Mouse (Mus musculus): ENCODE results near the gene Spns1. TPM values are rescaled to one million over a fixed set of nuclear protein-coding genes. Genes with fewer than 3 reads are reported as not detected.

Spns1 gene
- polyA plus RNA-seq, 1 experiment from 2014 or later, result 98.1 TPM

- H3K4me3 ChIP-seq (ENCODE audit: low read length), result no peak overlapping the region
- ATAC-seq, result no peak
- 86% methylated on average over 6 of the region's 6 CpGs for WGBS
These were observed 19.4 kb downstream of the Spns1 start for GRCm38 (mm10) chr7:126357838-126358237.

GRCm38 (mm10) chr7:126356793-126357591 is 20.3 kb downstream of the Spns1 start:
- Histone ChIP-seq H3K27me3 (replicated peaks; ENCODE audit: control insufficient read depth, insufficient read depth, low read length) (no peaks in the 10 kb centered on the region), H3K4me2 (ENCODE audit: low read length) (no peak overlapping the region), H3K9ac (ENCODE audit: low read depth, low read length) (no peak overlapping the region), H3K4me3 (ENCODE audit: low read length) (no peak overlapping the region), H3K4me1 (ENCODE audit: control insufficient read depth, insufficient read depth, low read depth, low read length) (no peaks in the 10 kb centered on the region), H3K27ac (ENCODE audit: low read depth, low read length) (no peak overlapping the region), H3K9me3 (ENCODE audit: control insufficient read depth, low read length) (no peaks in the 10 kb centered on the region), H3K36me3 (ENCODE audit: control insufficient read depth, insufficient read depth, low read length) (no peaks in the 10 kb centered on the region)
- no peak for ATAC-seq
- 60% methylated on average over 7 of the region's 7 CpGs for WGBS

More at GRCm38 (mm10) chr7:126357838-126358237, 19.4 kb downstream of the Spns1 start:
- no peak overlapping the region for H3K4me2 ChIP-seq (ENCODE audit: low read length)
- H3K9me3 ChIP-seq (ENCODE audit: control insufficient read depth, low read length), result no peaks in the 10 kb centered on the region
- no peaks in the 10 kb centered on the region for H3K36me3 ChIP-seq (ENCODE audit: control insufficient read depth, insufficient read depth, low read length)
- H3K27ac ChIP-seq (ENCODE audit: low read depth, low read length), result no peak overlapping the region
- no peaks in the 10 kb centered on the region for H3K4me1 ChIP-seq (ENCODE audit: control insufficient read depth, insufficient read depth, low read depth, low read length)
- no peaks in the 10 kb centered on the region for H3K27me3 ChIP-seq (replicated peaks; ENCODE audit: control insufficient read depth, insufficient read depth, low read length)
- H3K9ac ChIP-seq (ENCODE audit: low read depth, low read length), result no peak overlapping the region

- Histone ChIP-seq H3K27ac (ENCODE audit: low read depth, low read length) (no peak overlapping the region), H3K36me3 (ENCODE audit: control insufficient read depth, insufficient read depth, low read length) (no peaks in the 10 kb centered on the region), H3K9ac (ENCODE audit: low read depth, low read length) (no peak overlapping the region), H3K9me3 (ENCODE audit: control insufficient read depth, low read length) (no peaks in the 10 kb centered on the region), H3K4me1 (ENCODE audit: control insufficient read depth, insufficient read depth, low read depth, low read length) (no peaks in the 10 kb centered on the region), H3K27me3 (replicated peaks; ENCODE audit: control insufficient read depth, insufficient read depth, low read length) (no peaks in the 10 kb centered on the region), H3K4me2 (ENCODE audit: low read length) (no peak overlapping the region), H3K4me3 (ENCODE audit: low read length) (no peak overlapping the region)
- 64% methylated on average over 5 of the region's 5 CpGs for WGBS
- ATAC-seq, result no peak
These were observed 21.2 kb downstream of the Spns1 start for GRCm38 (mm10) chr7:126355847-126356597.

- Histone ChIP-seq H3K27me3 (replicated peaks; ENCODE audit: control insufficient read depth, insufficient read depth, low read length) (no peaks in the 10 kb centered on the region), H3K9ac (ENCODE audit: low read depth, low read length) (no peak overlapping the region), H3K4me3 (ENCODE audit: low read length) (no peak overlapping the region), H3K4me1 (ENCODE audit: control insufficient read depth, insufficient read depth, low read depth, low read length) (no peaks in the 10 kb centered on the region), H3K4me2 (ENCODE audit: low read length) (no peak overlapping the region), H3K27ac (ENCODE audit: low read depth, low read length) (no peak overlapping the region), H3K9me3 (ENCODE audit: control insufficient read depth, low read length) (no peaks in the 10 kb centered on the region), H3K36me3 (ENCODE audit: control insufficient read depth, insufficient read depth, low read length) (no peaks in the 10 kb centered on the region)
- 56% methylated on average over 14 of the region's 14 CpGs for WGBS
- no peak for ATAC-seq
These were observed 22.3 kb downstream of the Spns1 start for GRCm38 (mm10) chr7:126354738-126355614.

GRCm38 (mm10) chr7:126353994-126354365 is 23.3 kb downstream of the Spns1 start:
- ATAC-seq, result no peak
- H3K9ac ChIP-seq (ENCODE audit: low read depth, low read length), result no peak overlapping the region
- no peaks in the 10 kb centered on the region for H3K36me3 ChIP-seq (ENCODE audit: control insufficient read depth, insufficient read depth, low read length)
- H3K9me3 ChIP-seq (ENCODE audit: control insufficient read depth, low read length), result no peaks in the 10 kb centered on the region
- WGBS, result 85% methylated on average over 3 of the region's 3 CpGs
- no peaks in the 10 kb centered on the region for H3K27me3 ChIP-seq (replicated peaks; ENCODE audit: control insufficient read depth, insufficient read depth, low read length)
- H3K4me1 ChIP-seq (ENCODE audit: control insufficient read depth, insufficient read depth, low read depth, low read length), result no peaks in the 10 kb centered on the region
- H3K27ac ChIP-seq (ENCODE audit: low read depth, low read length), result no peak overlapping the region
- H3K4me3 ChIP-seq (ENCODE audit: low read length), result no peak overlapping the region
- H3K4me2 ChIP-seq (ENCODE audit: low read length), result no peak overlapping the region

DNA sequence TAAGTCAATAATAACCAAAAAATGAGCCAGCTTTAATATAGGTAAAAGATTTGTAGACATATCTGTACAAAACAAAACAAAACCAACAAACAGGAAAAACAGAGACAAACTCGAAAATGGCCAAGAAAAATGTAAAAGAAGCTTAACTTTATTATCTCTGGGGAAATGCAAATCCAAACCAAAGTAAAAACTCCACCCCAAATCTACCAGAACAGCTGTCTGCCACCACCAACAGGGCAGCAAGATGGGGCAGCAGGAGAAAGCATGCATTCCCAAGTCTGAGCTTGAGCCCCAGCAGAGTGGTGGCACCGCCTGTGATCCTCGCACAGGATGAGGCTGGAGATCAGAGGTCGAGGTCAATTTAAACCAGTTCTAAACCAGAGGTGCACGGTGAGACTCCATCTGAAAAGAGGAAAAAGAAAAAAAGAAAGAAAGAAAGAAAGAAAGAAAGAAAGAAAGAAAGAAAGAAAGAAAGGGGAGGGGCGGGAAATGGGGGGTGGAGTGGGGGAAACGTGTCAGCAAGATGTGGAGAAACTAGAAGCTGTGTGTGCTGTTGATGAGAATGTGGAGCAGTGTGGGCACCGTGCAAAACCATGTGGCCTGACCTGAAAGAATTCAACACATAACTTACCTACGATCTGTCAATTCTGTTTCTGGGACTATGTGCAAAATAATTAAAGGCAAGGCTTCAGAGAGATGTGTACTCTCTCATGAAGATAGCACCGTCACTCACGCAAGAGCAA is 23.8 kb downstream of the Spns1 start:
- Histone ChIP-seq H3K27ac (ENCODE audit: low read depth, low read length) (no peak overlapping the region), H3K4me3 (ENCODE audit: low read length) (no peak overlapping the region), H3K27me3 (replicated peaks; ENCODE audit: control insufficient read depth, insufficient read depth, low read length) (no peaks in the 10 kb centered on the region), H3K9ac (ENCODE audit: low read depth, low read length) (no peak overlapping the region), H3K4me1 (ENCODE audit: control insufficient read depth, insufficient read depth, low read depth, low read length) (no peaks in the 10 kb centered on the region), H3K36me3 (ENCODE audit: control insufficient read depth, insufficient read depth, low read length) (no peaks in the 10 kb centered on the region), H3K9me3 (ENCODE audit: control insufficient read depth, low read length) (no peaks in the 10 kb centered on the region), H3K4me2 (ENCODE audit: low read length) (no peak overlapping the region)
- WGBS, result 63% methylated on average over 11 of the region's 11 CpGs
- no peak for ATAC-seq

- 39% methylated on average over 10 of the region's 10 CpGs for WGBS
- Histone ChIP-seq H3K4me2 (ENCODE audit: low read length) (peak overlapping the region; percentile 47), H3K4me1 (ENCODE audit: control insufficient read depth, insufficient read depth, low read depth, low read length) (no peaks in the 10 kb centered on the region), H3K36me3 (ENCODE audit: control insufficient read depth, insufficient read depth, low read length) (no peaks in the 10 kb centered on the region), H3K9ac (ENCODE audit: low read depth, low read length) (no peak overlapping the region; the same call in 1 of the 2 replicates), H3K4me3 (ENCODE audit: low read length) (peak overlapping the region; percentile 21), H3K27me3 (replicated peaks; ENCODE audit: control insufficient read depth, insufficient read depth, low read length) (no peaks in the 10 kb centered on the region), H3K9me3 (ENCODE audit: control insufficient read depth, low read length) (no peaks in the 10 kb centered on the region), H3K27ac (ENCODE audit: low read depth, low read length) (peak overlapping the region; percentile 42)
- ATAC-seq, result no peak; the same call in 1 of the 2 replicates
These were observed 25.8 kb downstream of the Spns1 start for GRCm38 (mm10) chr7:126351419-126351951.

- no peaks in the 10 kb centered on the region for H3K36me3 ChIP-seq (ENCODE audit: control insufficient read depth, insufficient read depth, low read length)
- peak overlapping the region; percentile 21 for H3K4me3 ChIP-seq (ENCODE audit: low read length)
- H3K27me3 ChIP-seq (replicated peaks; ENCODE audit: control insufficient read depth, insufficient read depth, low read length), result no peaks in the 10 kb centered on the region
- no peak overlapping the region for H3K9ac ChIP-seq (ENCODE audit: low read depth, low read length)
- H3K4me2 ChIP-seq (ENCODE audit: low read length), result peak overlapping the region; percentile 47
- peak overlapping the region; percentile 57 for H3K27ac ChIP-seq (ENCODE audit: low read depth, low read length)
- WGBS, result 52% methylated on average over 20 of the region's 20 CpGs
- H3K4me1 ChIP-seq (ENCODE audit: control insufficient read depth, insufficient read depth, low read depth, low read length), result no peaks in the 10 kb centered on the region
- H3K9me3 ChIP-seq (ENCODE audit: control insufficient read depth, low read length), result no peaks in the 10 kb centered on the region
- ATAC-seq, result 0 out of 2 replicates have a peak, but pooled peaks have one; percentile 27
These were observed 26.4 kb downstream of the Spns1 start for GRCm38 (mm10) chr7:126350748-126351418.

Data from hindbrain, embryonic 16.5 days (tissue).